Mouse (Mus musculus) frontal cortex, adult 2 months (tissue): ENCODE results near the gene Cdk11b. TPM values are rescaled to one million over a fixed set of nuclear protein-coding genes. Genes with fewer than 3 reads are reported as not detected.

Experiments used
- DNase-seq, 2 experiments: peaks; one replicate each; pipeline ENCODE4 v3.0.0; 2022; ENCODE audit warnings: low spot score in 1 of 2; ENCODE audit errors: extremely low spot score in 1 of 2
- polyA plus RNA-seq: library from polyadenylated mRNA; depleted of rRNA; stranded (reverse); fragments of >200 nt; gene quantifications from 2 replicates; pipeline ENCODE4 v1.2.3, GENCODE M21; 2012; rRNA removed

Gene Cdk11b
- 60.7 and 65.4 TPM in 2 replicates for polyA plus RNA-seq

- peak; percentile 94 to 98 for DNase-seq
Measured at GRCm38 (mm10) chr4:155624338-155625291, at the start of gene Cdk11b. TSS of gene Cdk11b (plus strand) at chr4:155624854.

GRCm38 (mm10) chr4:155574931-155575330 is 49.7 kb upstream of the Cdk11b start:
- no peak for DNase-seq

- no peak for DNase-seq
Measured at GRCm38 (mm10) chr4:155575521-155575920, 49.1 kb upstream of the Cdk11b start.

- no peak for DNase-seq
Measured at GRCm38 (mm10) chr4:155577132-155577531, 47.5 kb upstream of the Cdk11b start.

GRCm38 (mm10) chr4:155577741-155578140 is 46.9 kb upstream of the Cdk11b start:
- no peak for DNase-seq

GRCm38 (mm10) chr4:155578336-155579125 is 46.1 kb upstream of the Cdk11b start:
- no peak for DNase-seq

GRCm38 (mm10) chr4:155580420-155580819 is 44.2 kb upstream of the Cdk11b start:
- DNase-seq, result peak in 1 of 2 experiments; percentile 81

GRCm38 (mm10) chr4:155582279-155582905 is 42.3 kb upstream of the Cdk11b start:
- DNase-seq, result no peak

- no peak for DNase-seq
Measured at GRCm38 (mm10) chr4:155589356-155589755, 35.3 kb upstream of the Cdk11b start.

GRCm38 (mm10) chr4:155591012-155591719 is 33.5 kb upstream of the Cdk11b start:
- no peak for DNase-seq

- no peak for DNase-seq
Measured at GRCm38 (mm10) chr4:155593780-155594179, 30.9 kb upstream of the Cdk11b start.

- no peak for DNase-seq
Measured at GRCm38 (mm10) chr4:155595777-155596176, 28.9 kb upstream of the Cdk11b start.

- no peak for DNase-seq
Measured at GRCm38 (mm10) chr4:155596606-155597005, 28.0 kb upstream of the Cdk11b start.

GRCm38 (mm10) chr4:155598536-155598935 is 26.1 kb upstream of the Cdk11b start:
- no peak for DNase-seq

- DNase-seq, result no peak
Measured at GRCm38 (mm10) chr4:155599901-155600825, 24.5 kb upstream of the Cdk11b start.

GRCm38 (mm10) chr4:155601091-155601996 is 23.3 kb upstream of the Cdk11b start, which contains the start of gene Slc35e2:
TSS of gene Slc35e2 (plus strand) at chr4:155601416.
- DNase-seq, result peak; percentile 81 to 90

- DNase-seq, result peak in 1 of 2 experiments; percentile 22
Measured at GRCm38 (mm10) chr4:155601997-155602456, 22.6 kb upstream of the Cdk11b start.

GRCm38 (mm10) chr4:155602753-155603152 is 21.9 kb upstream of the Cdk11b start:
- DNase-seq, result no peak
